Mouse (Mus musculus): ENCODE results near the gene Timp4.

- TF ChIP-seq CTCF (IDR thresholded peaks at IDR 0.05; ENCODE audit: borderline replicate concordance, control insufficient read depth, extremely low read depth, insufficient read depth, low read length, poor library complexity) = no peak
- TF ChIP-seq POLR2A (IDR thresholded peaks at IDR 0.05; ENCODE audit: control insufficient read depth, extremely low read depth, insufficient read depth, low read length, poor library complexity) = no peak
These were observed 14.8 kb upstream of the Timp4 start for GRCm38 (mm10) chr6:115266791-115267190.
